Mouse (Mus musculus): ENCODE measurements around the gene Fam71f1.
"Not testable (repeated sequence)": the region's sequence is repeated elsewhere in the genome, so short reads cannot be mapped to it uniquely, and the experiment has no call there.

Fam71f1 gene

GRCm38 (mm10) chr6:29329514-29329913 lies 10.6 kb downstream of the Fam71f1 start:
- DNase-seq, result no peak

GRCm38 (mm10) chr6:29346512-29346911 lies 27.6 kb downstream of the Fam71f1 start:
- DNase-seq, result not testable (repeated sequence)

DNA sequence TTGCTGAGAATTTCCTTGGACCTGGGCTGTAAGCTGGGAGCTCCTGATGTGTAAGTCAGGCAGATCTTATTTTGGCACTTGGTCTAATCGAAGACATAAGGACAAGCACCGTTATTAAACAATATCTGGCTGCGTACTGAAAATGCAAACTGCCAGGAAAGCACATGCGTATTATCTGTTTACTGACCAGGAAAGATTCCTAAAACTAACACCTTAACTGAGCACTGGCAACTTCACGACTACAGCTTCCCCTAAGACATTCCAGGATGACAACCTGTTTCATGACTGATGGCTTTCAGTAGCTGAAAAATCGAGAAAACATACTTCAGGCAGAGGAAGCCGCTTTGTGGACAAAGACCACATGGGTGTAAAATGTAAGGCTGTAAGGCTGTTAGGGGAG lies 28.2 kb downstream of the Fam71f1 start:
- no peak for DNase-seq

DNA sequence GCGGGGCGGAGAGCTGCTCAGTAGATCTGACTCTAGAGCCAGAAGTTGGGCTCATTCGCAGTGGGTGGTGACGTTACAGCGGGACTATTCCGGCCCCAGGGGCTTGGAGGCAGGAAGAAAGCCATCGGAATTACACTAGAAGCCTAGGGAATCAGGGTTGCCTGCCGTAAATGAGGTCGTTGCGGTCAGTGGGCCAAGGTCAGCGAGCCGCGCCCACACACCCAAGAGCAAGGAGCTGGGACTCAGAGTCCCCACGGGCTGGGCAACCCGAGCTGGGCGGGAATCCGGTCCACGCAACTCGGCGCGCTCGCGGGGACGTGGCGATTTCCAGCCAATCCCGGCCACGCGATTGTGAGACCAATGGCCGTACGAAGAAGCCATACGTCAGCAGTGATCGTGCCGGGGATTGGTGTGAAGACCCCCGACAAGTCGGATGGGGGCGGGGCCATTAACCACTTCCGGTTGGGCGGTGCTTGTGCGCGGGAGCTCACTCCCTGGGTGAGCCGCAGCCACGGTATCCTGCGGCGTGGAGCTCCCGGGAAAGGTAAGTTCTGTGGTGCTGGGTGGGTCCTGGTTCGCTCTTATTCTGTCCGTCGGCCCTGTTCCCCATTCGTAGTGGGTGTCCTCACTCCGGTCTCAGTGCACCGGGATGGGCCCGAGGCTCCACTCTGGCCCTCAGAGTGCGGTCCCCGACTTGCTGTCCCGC lies 28.9 kb downstream of the Fam71f1 start, which contains the start of gene Calu:
Gene Calu, plus strand, starts transcription at position 405 of the 706 bp plus-strand sequence.
- peak; percentile 98 to 99 for DNase-seq

DNA sequence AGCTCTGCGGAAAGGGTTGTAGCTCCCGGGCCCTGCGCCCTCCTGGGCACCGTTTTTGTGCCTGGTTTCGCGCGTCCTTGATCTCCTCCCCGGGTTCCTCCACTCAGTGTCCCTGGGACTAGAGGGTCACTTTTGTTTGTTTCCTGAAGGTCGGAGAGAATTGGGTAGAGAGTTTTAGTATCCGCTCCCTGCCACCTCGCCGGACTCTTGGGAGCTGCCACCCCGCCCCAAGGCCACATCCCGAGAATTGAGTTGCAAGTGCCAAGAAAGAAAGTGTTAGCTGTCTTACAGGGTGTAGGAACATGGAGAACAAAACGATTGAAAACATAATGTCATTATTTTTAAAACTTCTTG lies 29.4 kb downstream of the Fam71f1 start:
- DNase-seq, result no peak

GRCm38 (mm10) chr6:29351613-29352012 lies 32.7 kb downstream of the Fam71f1 start:
- no peak for DNase-seq

DNA sequence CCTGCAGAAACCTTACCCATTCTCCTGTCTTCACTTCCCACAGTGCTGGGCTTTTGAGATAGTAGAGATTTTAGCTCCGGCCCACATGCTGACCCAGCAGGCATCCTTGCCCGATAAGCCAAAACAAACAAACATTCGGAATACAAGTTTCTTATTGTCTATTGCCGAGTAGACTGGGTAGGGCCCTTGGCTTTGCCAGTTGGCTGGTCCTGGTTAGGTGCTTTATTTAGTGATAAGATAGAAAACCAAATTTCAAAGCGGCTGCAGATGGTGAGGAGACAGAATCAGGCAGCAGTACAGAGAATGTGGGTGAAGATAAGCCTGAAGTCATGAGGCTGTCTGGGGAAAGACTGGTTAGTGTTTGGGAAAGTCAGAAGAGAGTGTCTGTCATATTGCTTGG lies 33.9 kb downstream of the Fam71f1 start:
- no peak for DNase-seq

DNA sequence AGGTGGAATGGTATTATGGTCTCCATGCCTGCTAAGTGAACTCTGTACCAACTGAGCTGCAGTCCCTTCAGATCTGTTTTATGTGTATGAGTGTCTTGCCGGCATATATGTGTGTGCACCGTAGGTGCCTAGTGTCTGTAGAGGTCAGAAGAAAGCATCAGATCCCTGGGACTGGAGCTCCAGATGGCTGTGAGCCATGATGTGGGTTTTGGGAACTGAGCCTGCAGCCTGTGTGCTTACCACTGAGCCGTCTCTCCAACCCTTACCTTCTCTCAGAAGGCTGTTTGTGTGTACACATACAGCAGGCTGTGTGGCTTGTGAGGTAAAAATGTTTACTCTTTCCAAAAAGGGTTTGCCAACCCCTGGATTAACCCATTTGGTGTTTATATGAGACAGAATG lies 40.4 kb downstream of the Fam71f1 start:
- DNase-seq, result no peak

DNA sequence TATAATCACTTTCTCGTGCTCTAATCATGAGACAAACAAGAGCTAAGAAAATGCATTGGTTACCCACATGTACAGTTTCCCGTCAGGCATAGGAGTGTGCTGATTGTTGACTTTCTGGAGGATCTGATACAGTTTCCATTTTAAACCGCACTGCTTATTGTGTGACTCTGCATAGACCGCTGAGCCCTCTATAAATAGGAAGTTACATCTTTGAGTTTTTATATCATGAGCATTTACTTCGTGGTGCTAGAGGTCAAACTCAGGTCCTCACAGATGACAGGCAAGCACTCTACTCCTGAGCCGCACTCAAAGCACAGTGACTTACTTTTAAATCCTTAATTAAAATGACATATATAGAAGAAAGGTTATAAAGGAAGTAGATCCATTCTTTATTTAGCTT lies 41.3 kb downstream of the Fam71f1 start:
- no peak for DNase-seq

DNA sequence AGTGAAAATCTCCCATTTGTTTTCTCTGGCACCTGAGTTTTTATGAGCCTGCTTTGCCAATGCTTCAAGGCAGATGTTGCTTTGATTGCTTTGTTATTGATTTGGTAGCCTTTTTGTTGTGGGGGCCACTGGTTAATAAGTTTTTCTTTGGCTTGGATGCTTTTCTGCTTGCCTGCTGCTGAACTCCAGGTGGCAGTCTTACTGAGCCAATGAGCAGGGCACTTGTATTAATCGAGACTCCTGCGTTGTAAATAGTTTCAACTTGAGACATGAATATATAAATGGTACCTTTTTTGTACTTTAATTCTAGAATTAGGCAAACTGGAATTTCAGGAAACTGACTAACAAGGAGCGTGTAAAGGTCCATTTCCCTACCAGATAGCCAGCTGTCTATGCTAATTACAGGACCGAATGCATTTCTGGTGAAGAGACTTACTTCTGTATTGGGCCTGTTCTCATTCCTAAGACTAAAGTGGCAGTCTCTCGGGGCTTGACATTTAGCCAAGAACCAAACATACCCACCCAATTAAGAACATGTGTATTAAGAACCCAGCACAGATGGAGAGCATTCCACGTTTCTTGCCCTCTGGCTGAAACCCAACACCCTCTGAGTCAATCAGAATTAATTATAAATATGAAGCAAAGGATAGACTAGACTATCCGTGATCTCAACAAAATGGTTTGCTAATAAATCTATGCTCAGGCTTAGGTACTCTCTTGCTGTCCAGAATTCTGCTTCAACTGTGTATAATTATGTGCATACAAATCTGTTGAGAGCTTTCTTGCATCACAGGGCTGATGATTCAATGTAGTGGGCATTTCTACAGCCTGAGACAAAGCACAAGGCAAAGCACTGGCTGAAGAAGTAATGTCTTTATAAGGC lies 43.5 kb downstream of the Fam71f1 start:
- DNase-seq, result no peak

GRCm38 (mm10) chr6:29363129-29363515 lies 44.2 kb downstream of the Fam71f1 start:
- DNase-seq, result no peak

GRCm38 (mm10) chr6:29365277-29365676 lies 46.3 kb downstream of the Fam71f1 start:
- no peak for DNase-seq

GRCm38 (mm10) chr6:29377386-29377785 lies 58.4 kb downstream of the Fam71f1 start:
- DNase-seq, result no peak

- no peak for DNase-seq
These were observed 59.7 kb downstream of the Fam71f1 start for GRCm38 (mm10) chr6:29378678-29379077.

- no peak for DNase-seq
These were observed 61.0 kb downstream of the Fam71f1 start for GRCm38 (mm10) chr6:29379954-29380353.

GRCm38 (mm10) chr6:29382442-29382841 lies 63.5 kb downstream of the Fam71f1 start:
- no peak for DNase-seq
